Mouse (Mus musculus) limb, embryonic 14.5 days (tissue): ENCODE measurements around the gene Hibch. TPM values are rescaled to one million over a fixed set of nuclear protein-coding genes. Genes with fewer than 3 reads are reported as not detected.

Experiments
- ATAC-seq: fragments of 200-750 bp; cut with Nextera tagmentation; 2 replicates; pipeline ENCODE4 v1.8.0; 2017; ENCODE audit warnings: low read depth, moderate number of reproducible peaks, moderate TSS enrichment; ENCODE audit not compliant: low FRiP score
- DNase-seq: peaks from one replicate; pipeline ENCODE4 v3.0.0-alpha.2; 2015; ENCODE audit warnings: low spot score
- H3K27ac ChIP-seq: fragments of 300-500 bp; sonication (generic); replicated peaks from 2 replicates; pipeline ENCODE4 v1.5.1; 2014; ENCODE audit warnings: low read depth, mild to moderate bottlenecking, low read length, moderate library complexity, mixed read lengths
- H3K27me3 ChIP-seq: fragments of 300-500 bp; sonication (generic); 2 replicates; pipeline ENCODE4 v1.6.1; 2014; ENCODE audit warnings: low read length, mixed read lengths; ENCODE audit not compliant: control insufficient read depth, insufficient read depth
- H3K36me3 ChIP-seq: fragments of 300-500 bp; sonication (generic); 2 replicates; pipeline ENCODE4 v1.6.1; 2014; ENCODE audit warnings: mild to moderate bottlenecking, low read length, moderate library complexity, mixed read lengths; ENCODE audit not compliant: control insufficient read depth, insufficient read depth
- H3K4me1 ChIP-seq: fragments of 300-500 bp; sonication (generic); 2 replicates; pipeline ENCODE4 v1.6.1; 2014; ENCODE audit warnings: antibody characterized with exemption, low read length, mixed read lengths; ENCODE audit not compliant: control insufficient read depth, insufficient read depth
- H3K4me2 ChIP-seq: fragments of 300-500 bp; sonication (generic); replicated peaks from 2 replicates; pipeline ENCODE4 v1.6.1; 2014; ENCODE audit warnings: low read depth, mild to moderate bottlenecking, low read length, moderate library complexity; ENCODE audit not compliant: severe bottlenecking
- H3K4me3 ChIP-seq: fragments of 300-500 bp; sonication (generic); replicated peaks from 2 replicates; pipeline ENCODE4 v1.5.1; 2014; ENCODE audit warnings: low read length
- H3K9ac ChIP-seq: fragments of 300-500 bp; sonication (generic); 2 replicates; pipeline ENCODE4 v1.6.1; 2014; ENCODE audit warnings: mild to moderate bottlenecking, low read depth, low read length, moderate library complexity; ENCODE audit not compliant: severe bottlenecking
- H3K9me3 ChIP-seq: fragments of 300-500 bp; sonication (generic); 2 replicates; pipeline ENCODE4 v1.6.1; 2016; ENCODE audit warnings: low read length; ENCODE audit not compliant: control insufficient read depth
- POLR2A ChIP-seq: fragments of 200-500 bp; IDR thresholded peaks from 2 replicates; pipeline ENCODE4 v1.8.0; 2012; ENCODE audit warnings: inconsistent platforms, mild to moderate bottlenecking, moderate library complexity, borderline replicate concordance; ENCODE audit not compliant: insufficient read depth, insufficient read length; ENCODE audit errors: extremely low read depth
- WGBS: fragments of 180-500 bp; shearing (Covaris S2); extraction: QIAGEN DNeasy Blood & Tissue Kit; methylation state at CpG from one replicate; pipeline ENCODE4 v1.1.7; 2014; 5-methylcytosine and 5-hydroxymethylcytosine counted together
- polyA plus RNA-seq, 2 experiments: library from polyadenylated mRNA; depleted of rRNA in 1 of 2; stranded (reverse) in 1 of 2; unstranded in 1 of 2; fragments of >200 nt; fragmentation: Nextera tagmentation in 1 of 2; extraction: Ambion mirVana in 1 of 2; gene quantifications; 2 replicates each; pipeline versions ENCODE4 v1.2.1 to v1.2.3; 2012 to 2014

Hibch gene
- polyA plus RNA-seq, 2 experiments = 20.4 to 24.4 TPM

GRCm38 (mm10) chr1:52816910-52817812 lies 27.6 kb upstream of the Hibch start, which contains the start of gene Inpp1:
Inpp1 (minus strand) TSS chr1:52817688.
- H3K27me3 ChIP-seq = no peaks in the 10 kb centered on the region
- peaks cover 17% of the 10 kb centered on the region for H3K4me1 ChIP-seq
- DNase-seq (peak; percentile 66), ATAC-seq (peak; percentile 76)
- H3K27ac ChIP-seq = peak within 1 kb of the TSS; percentile 89
- peak within 1 kb of the TSS; percentile 64 for H3K4me2 ChIP-seq
- H3K9me3 ChIP-seq = no peaks in the 10 kb centered on the region
- peak within 1 kb of the TSS; percentile 76 for H3K4me3 ChIP-seq
- under 1% methylated on average over 48 of the region's 59 CpGs for WGBS
- no peaks in the 10 kb centered on the region for H3K36me3 ChIP-seq
- peak; percentile 34; the same call in 1 of the 2 replicates for TF ChIP-seq POLR2A
- peak within 1 kb of the TSS; percentile 92 for H3K9ac ChIP-seq

GRCm38 (mm10) chr1:52817813-52818147 lies 26.9 kb upstream of the Hibch start:
- Histone ChIP-seq H3K27ac (peak overlapping the region; percentile 89; the same call in 1 of the 2 replicates), H3K4me3 (peak overlapping the region; percentile 76), H3K36me3 (no peaks in the 10 kb centered on the region), H3K4me1 (peaks cover 17% of the 10 kb centered on the region), H3K9me3 (no peaks in the 10 kb centered on the region), H3K27me3 (no peaks in the 10 kb centered on the region), H3K9ac (peak overlapping the region; percentile 92), H3K4me2 (peak overlapping the region; percentile 64)
- no peak for DNase-seq
- WGBS = 8% methylated on average over 6 of the region's 7 CpGs
- ATAC-seq = no peak
- no peak for TF ChIP-seq POLR2A

GRCm38 (mm10) chr1:52839099-52839498 lies 5.6 kb upstream of the Hibch start:
- Histone ChIP-seq H3K27me3 (no peaks in the 10 kb centered on the region), H3K9me3 (no peaks in the 10 kb centered on the region), H3K4me3 (no peak overlapping the region), H3K9ac (no peak overlapping the region), H3K4me2 (no peak overlapping the region), H3K36me3 (no peaks in the 10 kb centered on the region), H3K4me1 (no peaks in the 10 kb centered on the region), H3K27ac (no peak overlapping the region)
- WGBS = 89% methylated on average over 3 of the region's 3 CpGs
- DNase-seq = no peak
- ATAC-seq = no peak
- no peak for TF ChIP-seq POLR2A

- Histone ChIP-seq H3K4me1 (peaks cover 5% of the 10 kb centered on the region; the same call in 1 of the 2 replicates), H3K9me3 (no peaks in the 10 kb centered on the region), H3K9ac (no peak overlapping the region), H3K4me2 (peak overlapping the region; percentile 69; the same call in 1 of the 2 replicates), H3K27ac (no peak overlapping the region), H3K36me3 (no peaks in the 10 kb centered on the region), H3K4me3 (peak overlapping the region; percentile 62), H3K27me3 (no peaks in the 10 kb centered on the region)
- WGBS = 11% methylated on average over 3 of the region's 3 CpGs
- DNase-seq (no peak), ATAC-seq (no peak; the same call in 1 of the 2 replicates)
- TF ChIP-seq POLR2A = no peak
Measured at GRCm38 (mm10) chr1:52844354-52844753, 375 bp upstream of the Hibch start.

- 89% methylated on average over 4 of the region's 4 CpGs for WGBS
- no peak for DNase-seq
- H3K27me3 ChIP-seq = no peaks in the 10 kb centered on the region
- H3K4me2 ChIP-seq = no peak overlapping the region
- H3K9me3 ChIP-seq = no peaks in the 10 kb centered on the region
- TF ChIP-seq POLR2A = no peak
- H3K36me3 ChIP-seq = no peaks in the 10 kb centered on the region
- H3K4me1 ChIP-seq = peaks cover 5% of the 10 kb centered on the region; the same call in 1 of the 2 replicates
- no peak for ATAC-seq
- H3K9ac ChIP-seq = no peak overlapping the region
- no peak overlapping the region for H3K4me3 ChIP-seq
- no peak overlapping the region for H3K27ac ChIP-seq
Measured at GRCm38 (mm10) chr1:52846556-52846955, 1.8 kb downstream of the Hibch start.
